Mouse (Mus musculus) liver, postnatal 0 days (tissue): ENCODE measurements around the gene Il1f9. TPM values are rescaled to one million over a fixed set of nuclear protein-coding genes. Genes with fewer than 3 reads are reported as not detected.
"Not testable (repeated sequence)": the region's sequence is repeated elsewhere in the genome, so short reads cannot be mapped to it uniquely, and the experiment has no call there.

ENCODE experiments used
- ATAC-seq: fragments of 200-750 bp; cut with Nextera tagmentation; 2 replicates; pipeline ENCODE4 v1.8.0; 2017; ENCODE audit warnings: mild to moderate bottlenecking, moderate library complexity
- DNase-seq: peaks from one replicate; pipeline ENCODE4 v3.0.0-alpha.2; 2016
- H3K27ac ChIP-seq: fragments of 300-500 bp; sonication (generic); 2 replicates; pipeline ENCODE4 v1.5.1; 2014; ENCODE audit warnings: antibody characterized with exemption, moderate library complexity, mild to moderate bottlenecking, low read depth
- H3K27me3 ChIP-seq: fragments of 300-500 bp; sonication (generic); 2 replicates; pipeline ENCODE4 v1.6.1; 2014; ENCODE audit warnings: low read length, control low read depth, mixed read lengths; ENCODE audit not compliant: insufficient read depth
- H3K36me3 ChIP-seq: fragments of 300-500 bp; sonication (generic); replicated peaks from 2 replicates; pipeline ENCODE4 v1.6.1; 2014; ENCODE audit warnings: mild to moderate bottlenecking, control low read depth, low read length, moderate library complexity, mixed read lengths; ENCODE audit not compliant: insufficient read depth
- H3K4me1 ChIP-seq: fragments of 300-500 bp; sonication (generic); 2 replicates; pipeline ENCODE4 v1.6.1; 2014; ENCODE audit warnings: antibody characterized with exemption, mild to moderate bottlenecking, control low read depth; ENCODE audit not compliant: insufficient read depth
- H3K4me2 ChIP-seq: fragments of 300-500 bp; sonication (generic); 2 replicates; pipeline ENCODE4 v1.6.1; 2014; ENCODE audit warnings: low read depth, mild to moderate bottlenecking, low read length, moderate library complexity, mixed read lengths
- H3K4me3 ChIP-seq: fragments of 300-500 bp; sonication (generic); 2 replicates; pipeline ENCODE4 v1.5.1; 2014; ENCODE audit warnings: low read depth, low read length
- H3K9ac ChIP-seq: fragments of 300-500 bp; sonication (generic); replicated peaks from 2 replicates; pipeline ENCODE4 v1.6.1; 2014; ENCODE audit warnings: mild to moderate bottlenecking, moderate library complexity
- H3K9me3 ChIP-seq: fragments of 300-500 bp; sonication (generic); 2 replicates; pipeline ENCODE4 v1.6.1; 2016; ENCODE audit warnings: mild to moderate bottlenecking, control low read depth, low read length, mixed read lengths
- CTCF ChIP-seq: sonication (generic); IDR thresholded peaks from 2 replicates; pipeline ENCODE4 v1.5.1; 2016; ENCODE audit warnings: antibody characterized with exemption, low read depth
- EP300 ChIP-seq: IDR thresholded peaks from 2 replicates; pipeline ENCODE4 v1.6.1; 2016; ENCODE audit warnings: antibody characterized with exemption, low read depth, mild to moderate bottlenecking
- WGBS: fragments of 180-500 bp; shearing (Covaris S2); extraction: QIAGEN DNeasy Blood & Tissue Kit; methylation state at CpG from one replicate; pipeline ENCODE4 v1.1.7; 2014; ENCODE audit not compliant: insufficient replicate concordance; 5-methylcytosine and 5-hydroxymethylcytosine counted together
- polyA plus RNA-seq: library from polyadenylated mRNA; unstranded; fragments of >200 nt; fragmentation: Nextera tagmentation; extraction: Ambion mirVana; gene quantifications from 2 replicates; pipeline ENCODE4 v1.2.1, GENCODE M21; 2015

The Il1f9 gene
- polyA plus RNA-seq: 0.53 and 0.68 TPM in 2 replicates

GRCm38 (mm10) chr2:24186176-24186575 is at the start of gene Il1f9:
TSS of gene Il1f9 (plus strand) at chr2:24186476.
- no peaks in the 10 kb centered on the region; the same call in 1 of the 2 replicates for H3K4me1 ChIP-seq
- 88% methylated on average over 1 of the region's 1 CpGs for WGBS

DNA sequence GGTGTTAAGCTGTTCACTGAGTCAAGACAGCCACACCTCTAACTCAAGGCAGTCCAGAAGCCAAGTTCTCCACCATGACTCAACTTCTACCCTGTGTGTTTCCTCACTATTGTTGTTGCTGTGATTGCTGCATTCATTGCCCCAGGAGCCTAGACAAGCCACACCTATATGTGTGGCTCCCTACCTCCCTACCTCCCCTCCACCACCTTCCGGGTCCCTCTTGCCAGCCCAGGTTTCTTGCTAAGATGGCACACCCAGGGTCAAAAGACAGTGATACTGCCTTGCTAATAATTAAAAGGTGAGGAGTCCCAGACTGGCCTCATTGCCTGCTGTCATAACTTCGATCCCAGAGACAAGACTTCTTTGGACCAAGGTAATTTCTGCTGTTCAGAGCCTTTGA is 33.4 kb upstream of the Il1f9 start, which contains the start of gene Il1f8:
Gene Il1f8, plus strand, starts transcription at position 301 of the 400 bp plus-strand sequence.
- no peaks in the 10 kb centered on the region for H3K4me1 ChIP-seq
- ATAC-seq (no peak), DNase-seq (no peak)
- no peak within 1 kb of the TSS for H3K9ac ChIP-seq
- WGBS: 62% methylated on average over 2 of the region's 2 CpGs
- no peaks in the 10 kb centered on the region for H3K27me3 ChIP-seq
- H3K4me3 ChIP-seq: no peak within 1 kb of the TSS
- no peak within 1 kb of the TSS for H3K27ac ChIP-seq
- H3K36me3 ChIP-seq: no peaks in the 10 kb centered on the region
- TF ChIP-seq CTCF: no peak
- TF ChIP-seq EP300: no peak
- no peak within 1 kb of the TSS for H3K4me2 ChIP-seq
- H3K9me3 ChIP-seq: no peaks in the 10 kb centered on the region

More at GRCm38 (mm10) chr2:24186176-24186575, at the start of gene Il1f9:
- no peak for ATAC-seq
- Histone ChIP-seq H3K27me3 (no peaks in the 10 kb centered on the region), H3K36me3 (no peaks in the 10 kb centered on the region), H3K9me3 (no peaks in the 10 kb centered on the region), H3K4me3 (no peak within 1 kb of the TSS), H3K27ac (no peak within 1 kb of the TSS), H3K9ac (no peak within 1 kb of the TSS), H3K4me2 (no peak within 1 kb of the TSS)
- no peak for DNase-seq
- TF ChIP-seq EP300 (no peak), CTCF (no peak)

DNA sequence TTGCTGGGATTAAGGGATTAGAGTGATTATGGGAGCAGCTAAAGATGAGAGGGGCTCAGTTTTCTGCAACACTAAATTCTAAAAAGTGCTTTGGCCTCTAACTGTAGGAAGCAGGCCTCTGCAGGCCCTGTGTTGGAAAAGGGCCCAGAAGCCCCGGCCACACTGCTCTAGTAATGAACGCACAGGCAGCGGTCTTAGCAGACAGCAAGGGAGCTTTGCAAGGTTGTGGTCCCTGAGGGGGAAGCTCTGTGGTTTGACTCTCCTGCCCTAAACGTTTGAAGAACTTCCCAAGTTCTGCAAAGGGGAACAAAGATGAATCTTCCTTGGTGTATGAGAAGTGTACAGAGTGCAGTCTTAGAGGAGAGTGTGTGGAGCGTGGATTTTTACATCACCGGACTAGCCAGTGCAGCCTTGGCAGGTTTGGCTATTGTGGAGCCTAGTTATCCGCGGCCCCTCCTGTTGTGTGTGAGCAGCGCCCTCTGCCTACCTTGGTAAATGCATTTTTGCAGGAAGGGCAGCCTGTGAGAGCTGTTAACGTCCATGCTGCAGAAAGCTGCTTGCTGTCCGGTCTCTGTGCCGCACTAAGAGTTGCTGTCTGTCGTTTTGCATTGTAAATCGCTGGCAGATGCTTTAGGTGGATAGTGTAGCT is 4.5 kb upstream of the Il1f9 start:
- not testable (repeated sequence) for H3K36me3 ChIP-seq, H3K4me1 ChIP-seq, H3K27ac ChIP-seq, H3K9me3 ChIP-seq, H3K4me3 ChIP-seq, H3K27me3 ChIP-seq, H3K9ac ChIP-seq, ATAC-seq
- peak overlapping the region; percentile 35 for H3K4me2 ChIP-seq
- TF ChIP-seq CTCF: peak; percentile 49
- peak; percentile 30 for DNase-seq
- WGBS: 10% methylated on average over 14 of the region's 14 CpGs

DNA sequence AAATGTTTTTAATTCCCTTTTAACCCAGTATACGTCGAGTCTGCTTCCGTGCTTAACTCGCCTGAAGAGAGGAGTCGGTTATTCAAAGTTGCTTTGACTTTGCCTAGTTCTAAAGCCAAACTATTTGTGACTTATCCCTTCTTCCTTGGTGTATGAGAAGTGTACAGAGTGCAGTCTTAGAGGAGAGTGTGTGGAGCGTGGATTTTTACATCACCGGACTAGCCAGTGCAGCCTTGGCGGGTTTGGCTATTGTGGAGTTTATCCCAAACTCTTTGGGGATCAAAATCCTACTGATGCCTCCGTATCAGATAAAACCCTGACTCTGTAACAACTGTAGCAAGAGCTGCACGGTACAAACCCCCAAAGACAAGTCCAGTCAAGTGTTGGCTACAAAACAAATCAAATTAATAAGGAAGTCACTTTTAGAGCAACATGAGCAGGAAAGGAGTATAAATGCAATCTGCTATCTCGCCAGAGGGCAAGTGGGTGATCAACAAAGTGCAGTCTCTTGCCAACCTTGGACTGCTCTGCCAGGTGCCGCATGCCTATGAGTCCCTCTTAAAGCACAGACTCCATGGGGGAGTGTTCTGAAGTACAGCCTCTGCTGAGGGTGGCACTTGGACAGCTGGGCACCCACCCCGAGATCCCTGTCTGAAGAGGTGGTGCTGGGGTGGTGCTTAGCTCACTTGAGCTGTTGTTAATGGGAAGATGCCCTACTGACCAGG is 3.7 kb upstream of the Il1f9 start:
- H3K9ac ChIP-seq, H3K27me3 ChIP-seq, H3K9me3 ChIP-seq, H3K4me1 ChIP-seq, H3K27ac ChIP-seq, H3K4me3 ChIP-seq, DNase-seq, ATAC-seq, H3K36me3 ChIP-seq: not testable (repeated sequence)
- H3K4me2 ChIP-seq: peak overlapping the region; percentile 35; the same call in 1 of the 2 replicates
- WGBS: 56% methylated on average over 13 of the region's 13 CpGs

GRCm38 (mm10) chr2:24184092-24184491 is 2.2 kb upstream of the Il1f9 start:
- not testable (repeated sequence) for H3K4me3 ChIP-seq, H3K9ac ChIP-seq, H3K4me2 ChIP-seq, H3K4me1 ChIP-seq, DNase-seq, H3K27me3 ChIP-seq, H3K27ac ChIP-seq, ATAC-seq, H3K36me3 ChIP-seq, H3K9me3 ChIP-seq

DNA sequence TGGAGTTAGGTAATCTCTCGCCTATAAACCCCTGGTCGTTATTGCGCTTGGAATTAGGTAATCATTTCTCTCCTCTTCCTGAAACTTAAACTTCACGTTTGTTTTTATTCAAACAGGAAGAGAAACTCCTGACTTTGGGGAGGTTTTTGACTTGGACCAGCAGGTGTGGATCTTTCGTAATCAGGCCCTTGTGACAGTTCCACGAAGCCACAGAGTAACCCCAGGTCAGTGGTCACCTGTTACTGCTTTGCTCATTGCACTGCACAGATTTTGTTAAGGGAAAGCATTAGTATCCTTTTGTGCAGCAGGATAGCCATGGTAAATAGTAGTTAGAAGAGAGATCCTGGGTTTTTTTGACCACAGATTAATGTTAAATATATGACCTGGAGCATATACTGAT is 1.3 kb downstream of the Il1f9 start:
- WGBS: 29% methylated on average over 6 of the region's 6 CpGs
- no peak overlapping the region for H3K27ac ChIP-seq

More for the DNA sequence above, 1.3 kb downstream of the Il1f9 start:
- Histone ChIP-seq H3K4me1 (no peaks in the 10 kb centered on the region), H3K27me3 (no peaks in the 10 kb centered on the region), H3K9ac (no peak overlapping the region), H3K36me3 (no peaks in the 10 kb centered on the region), H3K4me2 (no peak overlapping the region), H3K9me3 (no peaks in the 10 kb centered on the region), H3K4me3 (no peak overlapping the region)
- TF ChIP-seq CTCF (no peak), EP300 (0 out of 2 replicates have a peak, but pooled peaks have one; percentile 10)
- DNase-seq (no peak), ATAC-seq (peak; percentile 76)
